Comparison of ENCODE assay signal across 24 mouse cellular contexts in the genomic region with DNA sequence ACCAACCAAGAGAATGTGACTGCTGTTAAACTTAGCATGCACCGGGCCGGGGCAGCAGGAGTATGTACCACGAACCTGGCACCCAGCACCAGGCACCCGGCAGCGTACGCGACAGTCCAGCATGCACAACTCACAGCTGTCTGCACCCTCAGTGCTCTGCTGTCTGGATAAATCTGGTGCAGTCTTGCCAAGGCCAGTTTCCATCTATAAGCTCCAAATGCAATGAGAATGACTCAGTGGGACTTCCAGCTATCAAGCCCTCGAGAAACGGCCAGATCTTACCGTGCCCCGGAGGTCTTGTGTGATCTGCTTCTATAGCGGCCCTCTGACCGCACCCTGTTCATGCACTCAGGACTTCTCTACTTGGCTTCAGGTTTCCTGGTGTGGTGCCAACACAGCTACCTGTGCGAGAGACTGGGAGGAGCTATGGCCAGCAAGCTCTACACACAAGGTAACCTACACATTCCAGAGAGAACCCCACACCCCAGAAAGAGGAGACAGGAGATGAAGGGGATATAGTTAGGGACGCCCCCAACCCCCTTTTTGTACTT. TPM values are rescaled to one million over a fixed set of nuclear protein-coding genes. Genes with fewer than 3 reads are reported as not detected.
DNase-seq lines count a peak whose midpoint lies in the region; ATAC-seq and TF ChIP-seq lines count a peak whose summit lies in the region.
"Had no signal": no experiment of that assay in that cellular context is flagged by ENCODE, and none has a peak within 500 bp of the region (broad histone marks: within the 10 kb centered on the region; RNA-seq: fewer than 3 reads in every experiment).

No protein-coding gene starts in this region.

- TF ChIP-seq CTCF in lung, adult 2 months (IDR thresholded peaks at IDR 0.05; ENCODE audit: insufficient read depth, low read length), result no peak
- no peak for TF ChIP-seq CTCF in lung, postnatal 0 days (IDR thresholded peaks at IDR 0.05)

- peaks cover 10% of the 10 kb centered on the region for H3K4me1 ChIP-seq in heart, embryonic 12.5 days (replicated peaks)
- H3K4me1 ChIP-seq in lung, adult 2 months (ENCODE audit: control insufficient read depth, insufficient read depth, low read length), result no peaks in the 10 kb centered on the region
- H3K4me1 ChIP-seq in lung, postnatal 0 days (ENCODE audit: insufficient read depth, low read depth, low read length), result no peaks in the 10 kb centered on the region
- H3K4me1 ChIP-seq in stomach, embryonic 16.5 days (ENCODE audit: control insufficient read depth, insufficient read depth, low read length), result no peaks in the 10 kb centered on the region
- H3K4me1 ChIP-seq: embryonic facial prominence, embryonic 12.5 days; forebrain, embryonic 12.5 days; hindbrain, embryonic 10.5 days; limb, embryonic 13.5 days; midbrain, embryonic 15.5 days; neural tube, embryonic 12.5 days had no signal

- no peak overlapping the region for H3K4me3 ChIP-seq in heart, embryonic 12.5 days
- no peak overlapping the region for H3K4me3 ChIP-seq in lung, adult 2 months (replicated peaks; ENCODE audit: extremely low read depth, low read depth, low read length)
- H3K4me3 ChIP-seq in lung, postnatal 0 days (ENCODE audit: low read depth, low read length), result no peak overlapping the region
- H3K4me3 ChIP-seq in stomach, embryonic 16.5 days (replicated peaks; ENCODE audit: low read length), result no peak overlapping the region
- H3K4me3 ChIP-seq: embryonic facial prominence, embryonic 12.5 days; forebrain, embryonic 12.5 days; hindbrain, embryonic 10.5 days; limb, embryonic 13.5 days; midbrain, embryonic 15.5 days; neural tube, embryonic 12.5 days had no signal

- no peak overlapping the region for H3K4me2 ChIP-seq in heart, embryonic 12.5 days
- H3K4me2 ChIP-seq in lung, postnatal 0 days (replicated peaks; ENCODE audit: low read depth, low read length), result no peak overlapping the region
- H3K4me2 ChIP-seq in stomach, embryonic 16.5 days (ENCODE audit: low read depth, low read length), result no peak overlapping the region
- H3K4me2 ChIP-seq: embryonic facial prominence, embryonic 12.5 days; forebrain, embryonic 12.5 days; limb, embryonic 13.5 days; midbrain, embryonic 15.5 days; neural tube, embryonic 12.5 days had no signal

- no peak for TF ChIP-seq POLR2A in lung, adult 2 months (IDR thresholded peaks at IDR 0.05; ENCODE audit: borderline replicate concordance, extremely low read depth, low read depth, low read length)

- DNase-seq in heart, adult 11 months, result peak; percentile 82
- peak; percentile 13 to 47 for DNase-seq in lung, adult 18-20 months
- no peak for DNase-seq in lung, adult 2 months
- DNase-seq in lung, postnatal 0 days (ENCODE audit: low spot score), result peak; percentile 70
- no peak for DNase-seq in cerebellum, postnatal 14 days
- DNase-seq: adrenal gland, adult 8-10 months; cerebellum, adult 18-20 months; cerebellum, postnatal 25 days; gastrocnemius, postnatal 36 days; layer of hippocampus, postnatal 36 days; right cerebral cortex, postnatal 25 days; thymus, postnatal 25 days had no signal

- no peak for ATAC-seq in heart, embryonic 12.5 days (ENCODE audit: insufficient number of reproducible peaks, low FRiP score)
- peak; percentile 53 for ATAC-seq in lung, postnatal 0 days
- 0 out of 2 replicates have a peak, but pooled peaks have one; percentile 31 for ATAC-seq in stomach, embryonic 16.5 days (ENCODE audit: insufficient read depth, low FRiP score)
- no peak for ATAC-seq in activated CD4-positive, CD25-positive, alpha-beta regulatory T cell, adult 4 months
- ATAC-seq: hindbrain, embryonic 16.5 days; midbrain, embryonic 15.5 days had no signal

- WGBS in heart, embryonic 12.5 days, result 89% methylated on average over 15 of the region's 15 CpGs
- 86% methylated on average over 15 of the region's 15 CpGs for WGBS in lung, adult 2 months
- whole genome bisulfite sequencing in lung, postnatal 0 days, result 77% methylated on average over 15 of the region's 15 CpGs
- 85% methylated on average over 15 of the region's 15 CpGs for WGBS in stomach, embryonic 16.5 days

- H3K36me3 ChIP-seq in heart, embryonic 12.5 days, result peaks cover 14% of the 10 kb centered on the region
- no peaks in the 10 kb centered on the region for H3K36me3 ChIP-seq in lung, postnatal 0 days (ENCODE audit: insufficient read depth, low read length)
- H3K36me3 ChIP-seq in stomach, embryonic 16.5 days (ENCODE audit: control insufficient read depth, insufficient read depth, low read length), result no peaks in the 10 kb centered on the region

- no peaks in the 10 kb centered on the region for H3K9me3 ChIP-seq in heart, embryonic 12.5 days (replicated peaks)
- H3K9me3 ChIP-seq in lung, postnatal 0 days (ENCODE audit: low read length), result no peaks in the 10 kb centered on the region
- no peaks in the 10 kb centered on the region for H3K9me3 ChIP-seq in stomach, embryonic 16.5 days (replicated peaks; ENCODE audit: control insufficient read depth, low read length)
- H3K9me3 ChIP-seq: embryonic facial prominence, embryonic 12.5 days; forebrain, embryonic 12.5 days; hindbrain, embryonic 10.5 days; limb, embryonic 13.5 days; midbrain, embryonic 15.5 days; neural tube, embryonic 12.5 days had no signal

- H3K9ac ChIP-seq in heart, embryonic 12.5 days, result no peak overlapping the region
- H3K9ac ChIP-seq in lung, postnatal 0 days (replicated peaks; ENCODE audit: low read depth), result no peak overlapping the region
- H3K9ac ChIP-seq in stomach, embryonic 16.5 days (ENCODE audit: low read length), result no peak overlapping the region
- H3K9ac ChIP-seq: embryonic facial prominence, embryonic 12.5 days; forebrain, embryonic 12.5 days; limb, embryonic 13.5 days; liver, embryonic 14.5 days; midbrain, embryonic 15.5 days; neural tube, embryonic 12.5 days had no signal

- H3K27ac ChIP-seq in heart, embryonic 12.5 days (ENCODE audit: poor library complexity, severe bottlenecking), result no peak overlapping the region
- H3K27ac ChIP-seq in lung, postnatal 0 days (ENCODE audit: low read length), result no peak overlapping the region
- no peak overlapping the region for H3K27ac ChIP-seq in stomach, embryonic 16.5 days (ENCODE audit: low read length)
- H3K27ac ChIP-seq: embryonic facial prominence, embryonic 12.5 days; forebrain, embryonic 12.5 days; hindbrain, embryonic 10.5 days; limb, embryonic 13.5 days; liver, embryonic 14.5 days; macrophage; midbrain, embryonic 15.5 days; neural tube, embryonic 12.5 days had no signal

- no peak for TF ChIP-seq EP300 in lung, postnatal 0 days (IDR thresholded peaks at IDR 0.05)

- H3K27me3 ChIP-seq in heart, embryonic 12.5 days (replicated peaks), result no peaks in the 10 kb centered on the region
- no peaks in the 10 kb centered on the region for H3K27me3 ChIP-seq in lung, postnatal 0 days (replicated peaks; ENCODE audit: insufficient read depth, low read length)
- H3K27me3 ChIP-seq in stomach, embryonic 16.5 days (ENCODE audit: control insufficient read depth, insufficient read depth, low read length), result no peaks in the 10 kb centered on the region
- H3K27me3 ChIP-seq: embryonic facial prominence, embryonic 12.5 days; forebrain, embryonic 12.5 days; limb, embryonic 13.5 days; midbrain, embryonic 15.5 days; neural tube, embryonic 12.5 days had no signal

RNA-seq across cellular contexts. Expression of a gene that starts 14.8 kb away (rescaled TPM):
- polyA plus RNA-seq in heart, embryonic 12.5 days (2016; fragmentation: Nextera tagmentation; extraction: Ambion mirVana), result 0.15 and 0.34 TPM in 2 replicates
- polyA plus RNA-seq in lung, adult 2 months (2012; rRNA removed), result 0.17 and 1.2 TPM in 2 replicates
- polyA plus RNA-seq in lung, postnatal 0 days (2015; fragmentation: Nextera tagmentation; extraction: Ambion mirVana), result 0.11 TPM in 1 of 2 replicates, not detected in the other
- 1.5 and 3.1 TPM in 2 replicates for polyA plus RNA-seq in stomach, embryonic 16.5 days (2015; fragmentation: Nextera tagmentation; extraction: Ambion mirVana)
- polyA plus RNA-seq in activated CD4-positive, CD25-positive, alpha-beta regulatory T cell, adult 4 months (2017; shearing (Covaris generic)), result under 1 TPM in 1 of 2 experiments, not detected in 1; 0.54 TPM

Comparison
In these comparisons a context has a peak if more than half of its experiments do, and no peak if none do; other contexts are left out.
1. DNase-seq: peak in heart, adult 11 months (single experiment), lung, adult 18-20 months (2 of 2) and lung, postnatal 0 days (single experiment); none in lung, adult 2 months (single experiment) and cerebellum, postnatal 14 days (0 of 2).
2. ATAC-seq: peak in lung, postnatal 0 days (single experiment) and stomach, embryonic 16.5 days (single experiment); none in heart, embryonic 12.5 days (single experiment) and activated CD4-positive, CD25-positive, alpha-beta regulatory T cell, adult 4 months (single experiment).